9 mouse cellular contexts compared by ENCODE assay signal in genomic region chr2:14342309-14342839, GRCm38 (mm10). TPM values are rescaled to one million over a fixed set of nuclear protein-coding genes. Genes with fewer than 3 reads are reported as not detected.
A peak's percentile ranks its signal among the peaks of the same experiment; 100 is the strongest.
DNase-seq lines count a peak whose midpoint lies in the region; ATAC-seq and TF ChIP-seq lines count a peak whose summit lies in the region.
"Had no signal": no experiment of that assay in that cellular context is flagged by ENCODE, and none has a peak within 500 bp of the region (broad histone marks: within the 10 kb centered on the region; RNA-seq: fewer than 3 reads in every experiment).

No protein-coding gene starts in this region.

- H3K4me2 ChIP-seq in hindbrain, postnatal 0 days (ENCODE audit: low read depth, low read length) = 0 out of 2 replicates have a peak overlapping the region, but pooled peaks have one; percentile 3
- H3K4me2 ChIP-seq in hindbrain, embryonic 12.5 days (replicated peaks) = no peak overlapping the region
- H3K4me2 ChIP-seq in intestine, embryonic 15.5 days (replicated peaks) = no peak overlapping the region

- peak; percentile 47 to 54 for DNase-seq in cerebellum, postnatal 14 days
- no peak for DNase-seq in cerebellum, adult 9-11 months
- DNase-seq in hindbrain, postnatal 0 days (ENCODE audit: low spot score) = peak; percentile 1
- peak; percentile 3 for DNase-seq in right cerebral cortex, postnatal 4 days
- no peak for DNase-seq in right cerebral cortex, postnatal 14 days
- peak; percentile 2 to 33 for DNase-seq in urinary bladder, postnatal 36 days (ENCODE audit: low spot score in 2 of 2)

- no peaks in the 10 kb centered on the region for H3K36me3 ChIP-seq in hindbrain, postnatal 0 days (ENCODE audit: insufficient read depth, low read length)
- H3K36me3 ChIP-seq in hindbrain, embryonic 12.5 days = no peaks in the 10 kb centered on the region
- no peaks in the 10 kb centered on the region for H3K36me3 ChIP-seq in intestine, embryonic 15.5 days

- TF ChIP-seq CTCF in hindbrain, postnatal 0 days (IDR thresholded peaks at IDR 0.05; ENCODE audit: low read depth) = no peak

- no peak; the same call in none of the 2 replicates for ATAC-seq in hindbrain, postnatal 0 days
- no peak for ATAC-seq in hindbrain, embryonic 12.5 days (ENCODE audit: low FRiP score)
- ATAC-seq in intestine, embryonic 15.5 days = no peak

- no peaks in the 10 kb centered on the region for H3K4me1 ChIP-seq in hindbrain, postnatal 0 days (ENCODE audit: insufficient read depth, low read length)
- H3K4me1 ChIP-seq in hindbrain, embryonic 12.5 days = no peaks in the 10 kb centered on the region
- H3K4me1 ChIP-seq in intestine, embryonic 15.5 days (replicated peaks) = 0 out of 2 replicates have a peak, but pooled peaks cover 6% of the 10 kb centered on the region

- no peak overlapping the region for H3K4me3 ChIP-seq in hindbrain, postnatal 0 days (ENCODE audit: low read length)
- no peak overlapping the region for H3K4me3 ChIP-seq in hindbrain, embryonic 12.5 days
- no peak overlapping the region for H3K4me3 ChIP-seq in intestine, embryonic 15.5 days (replicated peaks)

- no peaks in the 10 kb centered on the region for H3K9me3 ChIP-seq in hindbrain, postnatal 0 days (ENCODE audit: low read length)
- H3K9me3 ChIP-seq in hindbrain, embryonic 12.5 days (replicated peaks) = no peaks in the 10 kb centered on the region
- no peaks in the 10 kb centered on the region for H3K9me3 ChIP-seq in intestine, embryonic 15.5 days

- no peak overlapping the region for H3K9ac ChIP-seq in hindbrain, postnatal 0 days (replicated peaks; ENCODE audit: low read length)
- H3K9ac ChIP-seq in hindbrain, embryonic 12.5 days = no peak overlapping the region
- H3K9ac ChIP-seq in intestine, embryonic 15.5 days = no peak overlapping the region

- WGBS in hindbrain, postnatal 0 days = 68% methylated on average over 8 of the region's 8 CpGs
- WGBS in hindbrain, embryonic 12.5 days = 94% methylated on average over 8 of the region's 8 CpGs
- WGBS in intestine, embryonic 15.5 days = 85% methylated on average over 8 of the region's 8 CpGs

- no peaks in the 10 kb centered on the region for H3K27me3 ChIP-seq in hindbrain, postnatal 0 days (ENCODE audit: insufficient read depth, low read length)
- no peaks in the 10 kb centered on the region for H3K27me3 ChIP-seq in hindbrain, embryonic 12.5 days
- H3K27me3 ChIP-seq in intestine, embryonic 15.5 days (replicated peaks) = no peaks in the 10 kb centered on the region

- peak overlapping the region; percentile 70 for H3K27ac ChIP-seq in hindbrain, postnatal 0 days
- H3K27ac ChIP-seq in hindbrain, embryonic 12.5 days = no peak overlapping the region
- H3K27ac ChIP-seq in intestine, embryonic 15.5 days = no peak overlapping the region

RNA-seq across cellular contexts. Expression of gene Slc39a12, which starts 45.7 kb away (rescaled TPM):
- 24.0 and 27.6 TPM in 2 replicates for total RNA-seq in hindbrain, postnatal 0 days (2014; rRNA removed)
- 10.5 and 10.8 TPM in 2 replicates for polyA plus RNA-seq in hindbrain, postnatal 0 days (2015; fragmentation: Nextera tagmentation; extraction: Ambion mirVana)
- polyA plus RNA-seq in hindbrain, embryonic 12.5 days (2016; fragmentation: Nextera tagmentation; extraction: Ambion mirVana) = 1.5 and 1.6 TPM in 2 replicates
- not detected in 2 replicates for polyA plus RNA-seq in intestine, embryonic 15.5 days (2015; fragmentation: Nextera tagmentation; extraction: Ambion mirVana)
- polyA plus RNA-seq: intestine, embryonic 14.5 days had no signal

Comparison
In these comparisons a context has a peak if more than half of its experiments do, and no peak if none do; other contexts are left out.
1. DNase-seq: peak in cerebellum, postnatal 14 days (2 of 2), hindbrain, postnatal 0 days (single experiment), right cerebral cortex, postnatal 4 days (single experiment) and urinary bladder, postnatal 36 days (2 of 2); none in cerebellum, adult 9-11 months (single experiment) and right cerebral cortex, postnatal 14 days (single experiment).